Mouse (Mus musculus): ENCODE measurements around the gene Wbp1. TPM values are rescaled to one million over a fixed set of nuclear protein-coding genes. Genes with fewer than 3 reads are reported as not detected.
A peak's percentile ranks its signal among the peaks of the same experiment; 100 is the strongest.

Gene Wbp1
- polyA plus RNA-seq, 1 experiment from 2014 or later = 113 TPM

DNA sequence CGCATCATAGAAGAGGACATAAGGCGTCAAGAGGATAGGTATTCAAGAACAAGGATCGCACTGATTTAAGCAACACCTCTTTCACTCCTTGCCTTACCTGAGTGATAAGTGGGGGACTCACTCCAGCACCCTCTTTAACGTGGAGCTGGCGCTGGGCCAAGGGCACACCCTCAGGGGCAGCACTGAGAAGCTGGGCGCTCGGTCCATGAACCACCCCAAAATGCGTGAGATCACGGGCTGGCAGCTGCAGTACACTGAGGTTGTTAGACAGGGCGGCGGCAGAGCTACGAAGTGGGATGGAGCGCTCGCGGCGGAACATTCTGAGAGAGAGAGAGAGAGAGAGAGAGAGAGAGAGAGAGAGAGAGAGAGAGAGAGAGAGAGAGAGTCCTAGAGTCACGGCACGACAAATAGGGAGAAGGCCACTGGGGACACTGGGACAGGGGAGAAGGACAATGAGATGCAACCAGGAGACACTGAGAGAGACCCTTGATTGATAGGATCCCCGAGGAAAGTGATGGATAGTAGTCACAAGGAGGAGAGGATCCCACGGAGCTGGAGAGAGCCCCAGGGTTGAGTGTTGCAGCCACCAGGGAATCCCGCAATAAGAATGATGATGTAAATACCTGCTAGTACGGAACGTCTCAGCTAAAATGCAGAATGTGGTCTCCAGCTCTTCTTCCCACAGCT lies 34.3 kb upstream of the Wbp1 start:
- WGBS = 8% methylated on average over 23 of the region's 23 CpGs
- H3K9me3 ChIP-seq = no peaks in the 10 kb centered on the region
- H3K4me3 ChIP-seq = peak overlapping the region; percentile 68
- peaks cover 15% of the 10 kb centered on the region; the same call in 1 of the 2 replicates for H3K36me3 ChIP-seq
- peak overlapping the region; percentile 65 for H3K27ac ChIP-seq
- peaks cover 31% of the 10 kb centered on the region for H3K4me1 ChIP-seq
- no peak for DNase-seq (ENCODE audit: low spot score)
- H3K27me3 ChIP-seq (ENCODE audit: insufficient read depth, poor library complexity, severe bottlenecking) = peaks cover 33% of the 10 kb centered on the region

GRCm38 (mm10) chr6:83153485-83153884 lies 32.1 kb upstream of the Wbp1 start:
- H3K36me3 ChIP-seq = peaks cover 36% of the 10 kb centered on the region
- no peaks in the 10 kb centered on the region for H3K9me3 ChIP-seq
- 70% methylated on average over 5 of the region's 5 CpGs for WGBS
- H3K27ac ChIP-seq = no peak overlapping the region
- H3K4me3 ChIP-seq = no peak overlapping the region
- H3K4me1 ChIP-seq = peaks cover 34% of the 10 kb centered on the region
- peaks cover 24% of the 10 kb centered on the region; the same call in 1 of the 2 replicates for H3K27me3 ChIP-seq (ENCODE audit: insufficient read depth, poor library complexity, severe bottlenecking)
- no peak for DNase-seq (ENCODE audit: low spot score)

DNA sequence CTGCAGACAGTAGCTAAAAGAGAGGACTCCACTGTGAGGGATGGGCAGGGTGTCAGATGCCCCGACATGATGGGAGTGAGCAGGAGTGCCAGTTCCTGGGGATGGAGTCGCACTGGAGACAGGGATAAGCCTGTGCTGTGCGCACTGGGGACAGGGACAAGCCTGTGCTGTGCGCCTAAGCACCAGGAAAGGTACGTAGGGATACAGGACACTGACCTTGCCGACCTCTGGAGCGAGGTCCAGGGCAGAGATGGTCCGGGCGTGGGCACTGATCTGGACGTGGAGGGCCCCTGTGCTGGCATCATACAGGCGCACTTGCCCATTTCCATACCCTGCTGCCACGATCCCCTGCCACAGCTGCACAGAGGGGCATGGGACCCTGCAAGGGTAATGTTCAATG lies 31.7 kb upstream of the Wbp1 start:
- no peak overlapping the region for H3K27ac ChIP-seq
- H3K27me3 ChIP-seq (ENCODE audit: insufficient read depth, poor library complexity, severe bottlenecking) = peaks cover 24% of the 10 kb centered on the region; the same call in 1 of the 2 replicates
- no peak for DNase-seq (ENCODE audit: low spot score)
- 89% methylated on average over 12 of the region's 12 CpGs for WGBS
- peaks cover 34% of the 10 kb centered on the region for H3K4me1 ChIP-seq
- no peak overlapping the region for H3K4me3 ChIP-seq
- peaks cover 39% of the 10 kb centered on the region for H3K36me3 ChIP-seq
- H3K9me3 ChIP-seq = no peaks in the 10 kb centered on the region

DNA sequence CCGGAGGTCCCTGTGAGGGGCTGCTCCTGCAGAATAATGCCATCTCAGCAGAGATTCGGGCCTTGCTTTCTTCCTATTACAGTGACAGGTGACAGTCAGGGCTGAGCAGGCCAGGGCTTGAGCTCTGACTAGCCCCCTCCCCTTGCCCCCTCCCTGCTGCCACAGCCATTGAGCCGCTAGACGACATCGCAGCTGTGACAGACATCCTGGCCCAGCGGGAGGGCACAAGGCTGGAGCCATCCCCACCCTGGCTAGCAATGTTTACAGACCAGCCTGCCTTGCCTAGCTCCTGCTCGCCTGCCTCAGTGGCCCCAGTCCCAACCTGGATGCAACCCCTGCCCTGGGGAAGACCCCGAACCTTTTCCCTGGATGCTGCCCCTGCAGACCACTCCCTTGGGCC lies 30.4 kb upstream of the Wbp1 start:
- no peak for DNase-seq (ENCODE audit: low spot score)
- WGBS = 17% methylated on average over 8 of the region's 8 CpGs
- Histone ChIP-seq H3K4me1 (peaks cover 41% of the 10 kb centered on the region), H3K36me3 (peaks cover 52% of the 10 kb centered on the region), H3K27ac (no peak overlapping the region), H3K27me3 (ENCODE audit: insufficient read depth, poor library complexity, severe bottlenecking) (peaks cover 17% of the 10 kb centered on the region; the same call in 1 of the 2 replicates), H3K4me3 (peak overlapping the region; percentile 16; the same call in 1 of the 2 replicates), H3K9me3 (no peaks in the 10 kb centered on the region)

GRCm38 (mm10) chr6:83147280-83147679 lies 25.9 kb upstream of the Wbp1 start:
- DNase-seq (ENCODE audit: low spot score) = no peak
- Histone ChIP-seq H3K4me1 (peaks cover 43% of the 10 kb centered on the region), H3K27ac (no peak overlapping the region), H3K4me3 (no peak overlapping the region), H3K27me3 (ENCODE audit: insufficient read depth, poor library complexity, severe bottlenecking) (no peaks in the 10 kb centered on the region), H3K9me3 (no peaks in the 10 kb centered on the region), H3K36me3 (peaks cover 45% of the 10 kb centered on the region)
- 57% methylated on average over 7 of the region's 7 CpGs for WGBS

DNA sequence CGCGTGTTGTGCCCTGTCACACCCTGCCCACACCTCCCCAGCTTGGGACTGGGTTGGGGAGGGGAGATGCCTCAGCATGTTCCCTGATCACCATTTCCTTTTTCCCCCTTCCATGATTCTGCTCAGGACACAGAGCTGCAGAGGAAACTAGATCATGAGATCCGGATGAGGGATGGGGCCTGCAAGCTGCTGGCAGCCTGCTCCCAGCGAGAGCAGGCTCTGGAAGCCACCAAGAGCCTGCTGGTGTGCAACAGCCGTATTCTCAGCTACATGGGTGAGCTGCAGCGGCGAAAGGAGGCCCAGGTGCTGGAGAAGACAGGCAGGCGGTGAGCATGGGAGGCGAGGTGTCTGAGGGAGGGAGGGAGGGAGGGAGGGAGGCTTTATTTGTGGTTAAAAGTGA lies 24.4 kb upstream of the Wbp1 start:
- Histone ChIP-seq H3K27ac (peak overlapping the region; percentile 47; the same call in 1 of the 2 replicates), H3K4me1 (peaks cover 40% of the 10 kb centered on the region), H3K9me3 (no peaks in the 10 kb centered on the region), H3K27me3 (ENCODE audit: insufficient read depth, poor library complexity, severe bottlenecking) (0 out of 2 replicates have a peak, but pooled peaks cover 5% of the 10 kb centered on the region), H3K4me3 (no peak overlapping the region), H3K36me3 (peaks cover 41% of the 10 kb centered on the region)
- 66% methylated on average over 9 of the region's 9 CpGs for WGBS
- DNase-seq (ENCODE audit: low spot score) = no peak

DNA sequence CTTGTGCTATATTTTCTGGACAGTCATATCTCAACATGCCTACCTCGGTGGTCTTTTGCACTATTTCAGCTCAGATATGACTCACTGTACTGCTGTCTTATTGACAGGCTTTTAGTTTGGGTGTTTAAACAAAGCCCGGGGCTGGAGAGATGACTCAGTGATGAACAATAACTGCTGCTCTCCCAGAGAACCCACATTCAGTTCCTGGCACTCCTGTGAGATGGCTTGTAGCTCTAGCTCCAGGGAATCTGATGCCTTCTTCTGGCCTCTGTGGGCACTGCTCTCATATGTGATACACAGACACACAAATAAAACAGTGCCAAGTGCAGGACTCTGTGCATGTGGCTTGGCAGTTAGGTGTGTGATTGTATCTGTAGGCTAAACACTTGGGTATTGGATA lies 23.9 kb upstream of the Wbp1 start:
- Histone ChIP-seq H3K9me3 (no peaks in the 10 kb centered on the region), H3K27me3 (ENCODE audit: insufficient read depth, poor library complexity, severe bottlenecking) (0 out of 2 replicates have a peak, but pooled peaks cover 5% of the 10 kb centered on the region), H3K4me1 (peaks cover 36% of the 10 kb centered on the region), H3K36me3 (peaks cover 38% of the 10 kb centered on the region), H3K27ac (no peak overlapping the region), H3K4me3 (no peak overlapping the region)
- DNase-seq (ENCODE audit: low spot score) = no peak
- WGBS = 55% methylated on average over 2 of the region's 2 CpGs

- peaks cover 16% of the 10 kb centered on the region for H3K36me3 ChIP-seq
- peak overlapping the region; percentile 87; the same call in 1 of the 2 replicates for H3K27ac ChIP-seq
- H3K9me3 ChIP-seq = no peaks in the 10 kb centered on the region
- H3K27me3 ChIP-seq (ENCODE audit: insufficient read depth, poor library complexity, severe bottlenecking) = 0 out of 2 replicates have a peak, but pooled peaks cover 5% of the 10 kb centered on the region
- no peak for DNase-seq (ENCODE audit: low spot score)
- peaks cover 52% of the 10 kb centered on the region for H3K4me1 ChIP-seq
- 36% methylated on average over 11 of the region's 11 CpGs for WGBS
- H3K4me3 ChIP-seq = peak overlapping the region; percentile 60
Observed at GRCm38 (mm10) chr6:83142886-83143285, 21.5 kb upstream of the Wbp1 start.

GRCm38 (mm10) chr6:83142211-83142731 lies 20.9 kb upstream of the Wbp1 start:
- Histone ChIP-seq H3K36me3 (peaks cover 10% of the 10 kb centered on the region), H3K4me1 (peaks cover 55% of the 10 kb centered on the region), H3K4me3 (peak overlapping the region; percentile 60), H3K27me3 (ENCODE audit: insufficient read depth, poor library complexity, severe bottlenecking) (0 out of 2 replicates have a peak, but pooled peaks cover 5% of the 10 kb centered on the region), H3K9me3 (no peaks in the 10 kb centered on the region), H3K27ac (peak overlapping the region; percentile 87)
- DNase-seq (ENCODE audit: low spot score) = no peak
- WGBS = 3% methylated on average over 41 of the region's 41 CpGs

DNA sequence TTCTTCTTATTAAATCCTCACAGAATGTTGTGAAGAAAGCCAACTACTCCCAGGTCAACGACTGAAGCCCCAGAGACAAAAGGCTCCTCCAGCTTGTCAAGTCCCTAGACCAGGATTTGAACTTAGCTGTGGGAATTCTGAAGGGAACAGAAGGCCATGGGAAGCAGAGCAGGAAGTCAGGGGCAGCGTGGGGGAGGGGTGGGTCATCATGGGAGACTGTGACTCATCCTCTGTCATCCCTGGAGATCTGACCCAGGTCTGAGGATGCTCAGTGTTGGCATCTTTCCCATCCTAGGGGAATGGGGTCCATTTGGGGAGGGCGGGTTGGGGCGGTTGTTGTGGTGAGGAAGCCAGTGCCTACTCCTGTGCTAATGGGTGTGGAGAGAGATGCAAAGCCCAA lies 20.3 kb upstream of the Wbp1 start:
- H3K27ac ChIP-seq = peak overlapping the region; percentile 87
- 0 out of 2 replicates have a peak, but pooled peaks cover 5% of the 10 kb centered on the region for H3K27me3 ChIP-seq (ENCODE audit: insufficient read depth, poor library complexity, severe bottlenecking)
- peak overlapping the region; percentile 60 for H3K4me3 ChIP-seq
- H3K36me3 ChIP-seq = peaks cover 3% of the 10 kb centered on the region; the same call in 1 of the 2 replicates
- H3K9me3 ChIP-seq = no peaks in the 10 kb centered on the region
- no peak for DNase-seq (ENCODE audit: low spot score)
- H3K4me1 ChIP-seq = peaks cover 56% of the 10 kb centered on the region
- WGBS = 39% methylated on average over 4 of the region's 4 CpGs

DNA sequence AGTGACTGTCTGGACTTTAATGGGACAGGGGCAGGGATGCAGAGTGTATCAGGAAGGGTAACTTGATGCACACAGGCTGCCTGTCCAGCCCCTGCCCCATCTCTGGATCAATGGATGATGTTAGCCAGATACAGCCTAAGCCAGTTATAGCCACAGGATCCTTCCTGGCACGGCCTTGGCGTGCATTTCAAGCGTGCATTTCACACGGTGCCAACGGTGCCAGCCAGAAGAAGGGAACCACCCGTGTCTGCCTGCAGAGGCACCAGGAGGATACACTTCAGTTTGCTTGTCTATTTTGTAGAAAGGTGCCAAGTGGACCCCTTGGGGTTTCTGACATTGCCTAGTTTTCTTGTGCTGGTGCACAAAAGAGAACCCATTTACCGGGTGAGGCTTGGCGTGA lies 18.7 kb upstream of the Wbp1 start:
- WGBS = 93% methylated on average over 8 of the region's 8 CpGs
- Histone ChIP-seq H3K4me3 (no peak overlapping the region), H3K36me3 (no peaks in the 10 kb centered on the region), H3K4me1 (peaks cover 63% of the 10 kb centered on the region), H3K27ac (no peak overlapping the region), H3K27me3 (ENCODE audit: insufficient read depth, poor library complexity, severe bottlenecking) (peaks cover 16% of the 10 kb centered on the region), H3K9me3 (no peaks in the 10 kb centered on the region)
- DNase-seq (ENCODE audit: low spot score) = no peak

DNA sequence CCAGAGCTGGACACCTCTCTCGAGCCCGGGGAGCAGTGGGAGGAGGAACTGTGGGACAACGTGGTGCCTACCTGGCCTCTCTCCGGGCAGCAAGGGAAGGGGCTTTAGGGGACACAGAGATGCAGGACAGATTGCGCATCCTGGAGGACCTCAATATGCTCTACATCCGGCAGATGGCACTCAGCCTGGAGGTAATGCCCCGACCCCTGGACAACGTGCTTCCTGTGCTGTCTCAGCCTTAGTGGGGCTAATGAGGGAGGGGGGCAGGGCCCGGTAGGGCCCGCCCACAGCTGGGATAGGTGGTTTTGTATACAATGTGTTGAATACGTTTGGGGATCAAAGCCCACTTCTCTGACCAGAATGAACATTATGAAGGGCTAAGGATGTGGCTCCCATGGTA lies 16.7 kb upstream of the Wbp1 start:
- H3K4me1 ChIP-seq = peaks cover 61% of the 10 kb centered on the region
- 2% methylated on average over 11 of the region's 11 CpGs for whole genome bisulfite sequencing

DNA sequence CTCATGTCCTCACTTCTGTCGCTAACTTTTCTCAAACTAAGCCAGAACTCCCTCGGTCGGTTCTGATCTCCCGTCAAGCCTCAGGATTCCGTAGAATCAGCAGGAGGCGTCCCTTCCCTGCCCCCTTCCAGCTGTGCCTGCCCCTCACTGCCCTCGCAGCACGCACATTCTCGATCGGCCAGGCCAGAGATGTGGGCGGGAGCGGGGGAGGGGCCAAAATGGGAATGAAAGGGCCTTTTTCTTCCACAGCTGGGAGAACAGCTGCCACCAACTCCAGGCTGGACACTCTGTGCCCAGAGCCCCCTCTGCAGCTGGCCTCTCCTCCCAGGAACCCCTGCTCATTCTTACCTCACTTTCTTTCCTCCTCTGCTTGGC lies 16.2 kb upstream of the Wbp1 start:
- 0% methylated on average over 12 of the region's 12 CpGs for WGBS
- peak; percentile 93 for DNase-seq (ENCODE audit: low spot score)
- peak overlapping the region; percentile 99 for H3K27ac ChIP-seq
- no peaks in the 10 kb centered on the region for H3K36me3 ChIP-seq
- peak overlapping the region; percentile 79 for H3K4me3 ChIP-seq
- no peaks in the 10 kb centered on the region for H3K9me3 ChIP-seq
- H3K4me1 ChIP-seq = peaks cover 56% of the 10 kb centered on the region
- peaks cover 20% of the 10 kb centered on the region for H3K27me3 ChIP-seq (ENCODE audit: insufficient read depth, poor library complexity, severe bottlenecking)

More for the DNA sequence above, 16.7 kb upstream of the Wbp1 start:
- Histone ChIP-seq H3K4me3 (peak overlapping the region; percentile 79), H3K27ac (peak overlapping the region; percentile 99), H3K27me3 (ENCODE audit: insufficient read depth, poor library complexity, severe bottlenecking) (peaks cover 20% of the 10 kb centered on the region), H3K9me3 (no peaks in the 10 kb centered on the region), H3K36me3 (no peaks in the 10 kb centered on the region)
- DNase-seq (ENCODE audit: low spot score) = peak; percentile 80
